Mouse (Mus musculus) neural tube, embryonic 13.5 days (tissue): ENCODE measurements at regions not wholly inside any gene's neighbourhood (a gene's known extent, or its start where the extent isn't known, plus 50 kb on each side); places are given as distances from the start of the nearest gene placed in this dataset.

Experiments
- ATAC-seq: fragments of 200-750 bp; cut with Nextera tagmentation; 2 replicates; pipeline ENCODE4 v1.8.0; 2017; ENCODE audit warnings: low read depth, mild to moderate bottlenecking, moderate TSS enrichment, moderate library complexity
- H3K27ac ChIP-seq: fragments of 300-500 bp; sonication (generic); replicated peaks from 2 replicates; pipeline ENCODE4 v1.5.1; 2015; ENCODE audit warnings: moderate library complexity, mild to moderate bottlenecking, inconsistent platforms
- H3K27me3 ChIP-seq: fragments of 300-500 bp; sonication (generic); 2 replicates; pipeline ENCODE4 v1.6.1; 2015; ENCODE audit warnings: mild to moderate bottlenecking, inconsistent platforms
- H3K36me3 ChIP-seq: fragments of 300-500 bp; sonication (generic); 2 replicates; pipeline ENCODE4 v1.6.1; 2015; ENCODE audit warnings: mild to moderate bottlenecking, inconsistent platforms
- H3K4me1 ChIP-seq: fragments of 300-500 bp; sonication (generic); replicated peaks from 2 replicates; pipeline ENCODE4 v1.6.1; 2015; ENCODE audit warnings: inconsistent platforms
- H3K4me2 ChIP-seq: fragments of 300-500 bp; sonication (generic); 2 replicates; pipeline ENCODE4 v1.6.1; 2015; ENCODE audit warnings: inconsistent platforms, mild to moderate bottlenecking, moderate library complexity
- H3K4me3 ChIP-seq: fragments of 300-500 bp; sonication (generic); 2 replicates; pipeline ENCODE4 v1.5.1; 2015; ENCODE audit warnings: mild to moderate bottlenecking, inconsistent platforms
- H3K9ac ChIP-seq: fragments of 300-500 bp; sonication (generic); 2 replicates; pipeline ENCODE4 v1.6.1; 2015; ENCODE audit warnings: moderate library complexity, mild to moderate bottlenecking, inconsistent platforms
- H3K9me3 ChIP-seq: fragments of 300-500 bp; sonication (generic); 2 replicates; pipeline ENCODE4 v1.6.1; 2016; ENCODE audit warnings: inconsistent platforms
- whole genome bisulfite sequencing: fragments of 180-500 bp; shearing (Covaris S2); methylation state at CpG from one replicate; pipeline ENCODE4 v1.1.7; 2015; 5-methylcytosine and 5-hydroxymethylcytosine counted together

GRCm38 (mm10) chr2:28395391-28395790 is 51.2 kb upstream of the Ppp1r26 start:
- Histone ChIP-seq H3K27ac (no peak overlapping the region), H3K9ac (no peak overlapping the region), H3K36me3 (no peaks in the 10 kb centered on the region), H3K4me2 (no peak overlapping the region), H3K4me3 (no peak overlapping the region), H3K9me3 (no peaks in the 10 kb centered on the region), H3K27me3 (no peaks in the 10 kb centered on the region), H3K4me1 (peaks cover 19% of the 10 kb centered on the region; the same call in 1 of the 2 replicates)
- 90% methylated on average over 6 of the region's 6 CpGs for WGBS
- no peak for ATAC-seq
